Mouse (Mus musculus) cerebellum, postnatal 10 days (tissue): ENCODE measurements around the gene Blcap.
"Not testable (repeated sequence)": the region's sequence is repeated elsewhere in the genome, so short reads cannot be mapped to it uniquely, and the experiment has no call there.

Experiments
- DNase-seq, 2 experiments: peaks; one replicate each; pipeline ENCODE4 v3.0.0; 2021; ENCODE audit warnings: mixed read lengths in 2 of 2

Gene Blcap

GRCm38 (mm10) chr2:157571224-157571832, at the start of gene Blcap:
Blcap (minus strand) TSS chr2:157571274.
- DNase-seq = peak; percentile 66 to 77

DNA sequence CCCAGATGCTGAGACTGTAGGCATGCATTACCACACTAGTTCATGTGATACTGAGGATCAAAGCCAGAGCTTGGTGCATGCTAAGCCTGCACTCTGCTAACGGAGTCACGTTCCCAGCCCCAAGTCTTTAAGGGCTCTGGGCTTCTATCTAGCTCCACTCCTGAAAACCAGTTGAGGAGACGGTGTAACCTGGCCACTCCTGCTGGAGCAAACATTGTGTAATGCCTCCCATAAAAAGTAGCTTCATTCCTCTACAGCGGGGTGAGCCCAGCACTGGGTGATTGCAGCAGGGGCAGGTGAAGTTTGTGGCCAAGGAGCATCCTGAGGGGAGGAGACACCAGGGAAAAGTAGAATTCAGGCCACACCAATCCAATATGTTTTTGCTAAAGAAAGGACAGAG, 47.3 kb upstream of the Blcap start:
- DNase-seq = no peak

GRCm38 (mm10) chr2:157613997-157614396, 42.9 kb upstream of the Blcap start:
- no peak for DNase-seq

GRCm38 (mm10) chr2:157611735-157612134, 40.7 kb upstream of the Blcap start:
- peak; percentile 48 to 62 for DNase-seq

GRCm38 (mm10) chr2:157607542-157608236, 36.6 kb upstream of the Blcap start:
- no peak for DNase-seq

DNA sequence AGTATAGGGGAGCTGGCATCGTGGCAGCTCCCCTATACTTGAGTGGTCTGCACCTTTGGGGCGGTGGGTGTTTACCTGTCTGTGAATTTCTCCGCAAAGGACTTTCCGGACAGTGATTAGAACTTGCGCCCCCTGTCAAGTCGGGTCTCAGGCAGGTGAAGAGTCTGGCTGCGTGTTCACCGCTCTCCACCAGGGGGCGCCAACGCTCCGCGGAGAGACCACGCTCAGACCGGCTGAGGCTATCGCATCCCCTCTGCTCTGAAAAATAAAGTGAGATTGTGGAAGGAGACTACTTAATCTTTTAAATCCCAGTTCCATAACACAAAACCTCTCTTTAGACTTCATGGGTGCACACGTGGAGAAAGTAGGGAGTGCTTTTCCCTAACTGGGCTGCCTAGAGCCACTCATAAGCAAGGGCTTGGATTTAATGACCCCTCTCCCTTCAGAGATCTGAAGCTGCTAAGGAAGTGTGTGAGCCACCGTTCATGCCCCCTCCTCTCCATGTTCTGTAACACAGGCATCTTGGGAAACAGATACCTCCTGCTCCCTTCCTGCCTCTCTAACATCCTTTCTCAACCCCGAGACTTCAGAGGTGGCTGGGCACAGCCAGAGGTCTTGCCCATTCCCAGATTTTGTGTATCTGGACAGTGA, 34.1 kb upstream of the Blcap start:
- peak; percentile 95 to 96 for DNase-seq

DNA sequence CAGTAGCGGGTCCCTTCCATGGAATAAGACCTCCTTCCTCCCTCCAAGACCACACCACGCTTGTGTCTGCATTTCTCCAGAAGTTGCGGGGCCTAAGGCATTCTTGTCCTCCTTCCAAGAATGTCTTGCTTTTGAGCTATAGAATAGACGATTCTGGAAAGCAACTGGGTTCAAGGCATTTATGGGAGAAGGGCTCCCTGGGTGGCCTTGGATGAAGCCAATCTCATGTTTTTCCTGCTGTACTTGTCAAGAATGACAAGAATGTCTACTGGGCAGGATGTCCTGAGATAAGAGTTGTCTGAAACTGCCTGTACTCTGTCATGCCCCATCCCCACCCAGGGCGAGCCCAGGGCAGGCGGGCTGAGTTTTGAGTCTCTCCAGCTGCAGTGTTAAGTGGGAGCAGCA, 30.4 kb upstream of the Blcap start:
- no peak for DNase-seq

GRCm38 (mm10) chr2:157596876-157597566, 25.9 kb upstream of the Blcap start:
- no peak for DNase-seq

DNA sequence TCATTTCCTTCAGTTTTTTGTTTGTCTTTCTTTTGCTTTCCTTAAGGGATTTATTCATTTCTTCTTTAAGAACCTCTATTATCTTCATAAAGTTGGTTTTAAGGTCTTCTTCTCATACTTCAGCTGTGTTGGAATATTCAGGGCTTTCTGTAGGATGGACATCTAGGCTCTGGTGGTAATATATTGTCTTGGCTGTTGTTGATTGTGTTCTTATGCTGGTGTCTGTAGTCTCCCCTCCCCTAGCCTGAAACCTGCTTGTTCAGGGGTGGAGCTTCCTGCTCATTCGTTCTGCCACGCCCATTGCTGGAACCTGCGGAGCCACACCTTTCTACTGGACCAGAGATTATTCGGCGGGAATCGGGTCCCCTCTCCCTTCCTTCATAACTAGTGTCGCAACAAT, 14.3 kb upstream of the Blcap start:
- DNase-seq = not testable (repeated sequence)

DNA sequence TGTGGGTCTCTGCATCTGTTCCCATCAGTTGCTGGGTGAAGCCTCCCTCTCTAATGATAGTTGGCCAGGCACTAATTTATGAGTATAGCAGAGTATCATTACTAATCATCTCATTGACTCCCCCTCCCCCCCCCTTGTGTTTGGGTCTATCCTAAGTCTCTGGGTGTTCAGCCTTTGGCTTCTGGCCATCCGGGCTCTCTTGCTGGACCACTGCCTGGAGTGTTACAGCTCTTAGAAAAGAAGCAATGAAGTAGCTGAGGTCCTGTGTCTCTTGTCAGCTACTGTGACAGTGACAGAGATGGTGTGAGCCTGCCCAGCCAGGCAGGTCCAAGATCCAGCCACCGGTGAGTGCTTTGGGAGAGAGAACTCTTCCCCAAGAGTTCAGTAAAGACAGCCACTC, 1.7 kb upstream of the Blcap start:
- DNase-seq = peak in 1 of 2 experiments; percentile 21

- peak; percentile 61 to 62 for DNase-seq
Observed at GRCm38 (mm10) chr2:157569796-157570485, 1.1 kb downstream of the Blcap start.

DNA sequence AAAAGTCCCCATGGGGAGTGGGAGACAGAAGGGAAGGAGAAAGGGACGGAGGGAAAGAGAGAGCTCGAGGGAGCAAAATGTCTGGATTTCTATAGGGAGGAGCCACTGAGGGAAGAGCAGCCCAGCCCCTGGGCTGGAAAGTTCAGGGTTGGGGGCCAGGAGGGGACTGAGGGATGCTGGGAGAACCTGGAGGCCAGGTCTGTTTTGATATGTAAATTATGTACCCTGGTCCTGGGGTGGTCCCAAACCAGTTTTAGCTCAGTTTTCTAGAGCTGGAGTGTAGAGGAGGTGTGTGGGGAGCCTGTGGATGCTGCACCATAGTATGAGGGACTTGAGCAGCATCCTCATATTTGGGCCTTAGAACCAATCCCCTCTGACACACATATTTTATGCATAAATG, 2.2 kb downstream of the Blcap start:
- no peak for DNase-seq

DNA sequence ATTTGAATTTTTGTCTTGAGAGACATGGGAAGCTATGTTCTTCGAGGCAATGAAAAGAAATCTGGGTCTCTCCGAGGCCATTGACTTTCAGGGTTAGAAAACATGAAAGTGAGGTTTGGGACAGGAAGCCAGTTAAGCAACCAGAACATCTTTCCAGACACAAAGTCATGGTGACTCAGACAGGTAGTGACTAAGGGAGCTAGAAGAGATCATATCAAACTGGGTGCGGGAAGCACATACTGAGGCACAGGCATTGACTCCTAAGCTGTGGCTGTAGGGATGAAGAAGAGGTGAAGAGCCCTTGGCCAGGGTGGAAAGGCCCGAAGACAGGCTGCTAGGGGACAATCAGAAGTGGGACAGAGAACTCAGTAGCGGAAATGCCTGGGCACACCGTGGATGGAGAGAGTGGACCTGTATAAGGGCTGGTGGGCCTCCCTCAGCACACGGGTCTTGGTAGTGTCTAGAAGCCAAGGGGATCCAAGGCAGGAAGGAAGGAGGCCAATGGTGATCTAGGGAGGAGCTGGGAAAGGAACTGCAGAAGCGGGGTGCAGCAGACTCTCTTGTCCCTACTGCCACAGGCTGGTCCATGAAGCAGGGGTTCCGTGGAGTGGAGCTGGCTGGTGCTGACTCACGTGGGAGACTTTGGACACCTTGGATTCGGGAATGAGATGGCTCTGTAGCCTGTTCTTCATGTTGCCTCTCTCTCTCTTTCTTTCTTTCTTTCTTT, 3.7 kb downstream of the Blcap start:
- DNase-seq = no peak

GRCm38 (mm10) chr2:157566260-157566952, 4.7 kb downstream of the Blcap start:
- DNase-seq = peak; percentile 91 to 93

DNA sequence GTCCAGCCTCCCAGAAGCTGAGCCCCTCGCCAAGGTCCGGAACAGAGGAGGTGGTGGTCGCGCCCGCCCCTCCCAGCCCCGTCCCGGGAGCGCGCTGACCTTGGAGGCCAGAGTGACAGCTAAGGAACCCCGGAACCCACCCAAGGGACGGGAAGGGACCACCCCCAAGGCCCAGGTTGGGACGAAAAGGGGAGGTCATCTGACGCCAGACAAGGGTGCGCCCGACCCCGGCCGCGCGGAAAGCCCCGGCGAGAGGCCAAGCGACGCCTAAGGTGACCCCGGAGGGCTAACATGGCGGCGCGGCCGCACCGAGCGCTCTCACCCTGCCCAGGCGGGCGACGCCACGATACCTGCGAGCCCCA, 5.2 kb downstream of the Blcap start:
- no peak for DNase-seq

- no peak for DNase-seq
Observed at GRCm38 (mm10) chr2:157565446-157565845, 5.6 kb downstream of the Blcap start.

DNA sequence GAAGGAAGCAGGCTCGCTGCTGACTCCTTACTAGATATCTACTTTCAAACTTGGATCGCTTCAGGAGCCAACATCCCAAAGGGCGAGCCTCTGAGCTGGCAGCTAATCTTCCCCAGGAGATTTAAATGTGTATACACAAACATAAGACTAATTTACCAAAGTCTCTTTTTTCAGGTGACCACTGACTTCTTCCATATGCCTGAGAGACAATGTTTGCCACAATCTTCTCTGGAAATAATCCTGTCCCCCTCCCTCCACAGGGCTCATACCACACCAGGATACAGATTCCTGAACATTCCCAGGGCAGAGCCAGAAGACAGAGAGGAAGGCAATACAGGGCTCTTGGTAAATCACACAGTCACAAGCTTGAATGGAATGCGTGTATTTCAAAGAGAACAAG, 6.4 kb downstream of the Blcap start:
- DNase-seq = no peak

GRCm38 (mm10) chr2:157563031-157563430, 8.0 kb downstream of the Blcap start:
- DNase-seq = no peak

- peak; percentile 95 for DNase-seq
Observed at GRCm38 (mm10) chr2:157561165-157561836, 9.8 kb downstream of the Blcap start.

DNA sequence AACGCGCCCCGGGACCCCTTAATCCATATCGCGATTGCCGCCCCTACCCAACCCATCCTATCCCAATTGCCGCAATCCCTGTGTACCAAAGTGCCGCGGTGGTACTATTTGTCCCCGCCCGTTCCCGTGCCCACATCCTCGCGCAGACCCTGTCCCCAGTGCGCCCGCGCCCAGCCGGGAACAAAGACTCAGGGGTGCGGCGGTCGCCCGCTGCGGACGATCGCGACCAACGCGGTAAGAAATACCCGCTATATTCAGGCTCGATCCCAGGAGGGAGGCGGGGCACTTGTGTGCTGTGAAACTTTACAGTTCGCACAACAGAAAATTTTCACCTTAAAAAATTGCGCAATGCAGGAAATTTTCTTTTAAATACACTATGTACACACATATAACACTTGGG, 10.8 kb downstream of the Blcap start:
- DNase-seq = peak; percentile 58 to 71

DNA sequence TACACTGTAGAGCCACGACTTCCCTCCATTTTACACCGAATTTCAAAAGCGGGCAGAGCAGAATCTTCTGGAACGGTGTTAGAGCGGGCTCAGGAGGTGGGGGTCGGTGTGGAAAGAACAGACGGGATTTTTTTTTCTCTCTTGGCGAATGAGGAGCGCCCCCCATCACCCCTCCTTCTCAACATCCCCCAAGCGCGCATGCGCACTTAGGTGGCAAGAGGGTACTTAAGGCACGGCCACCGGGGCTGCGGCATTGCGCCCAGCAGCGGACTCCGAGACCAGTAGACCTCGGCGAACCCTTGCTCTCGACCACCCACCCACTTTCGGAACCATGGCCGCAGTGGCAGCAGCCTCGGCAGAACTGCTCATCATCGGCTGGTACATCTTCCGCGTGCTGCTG, 11.2 kb downstream of the Blcap start, which contains the start of gene Nnat:
Gene Nnat, plus strand, starts transcription at position 221 of the 400 bp plus-strand sequence.
- DNase-seq = peak; percentile 89 to 93
